Comparison of ENCODE assay signal across 19 mouse cellular contexts in the genomic region with DNA sequence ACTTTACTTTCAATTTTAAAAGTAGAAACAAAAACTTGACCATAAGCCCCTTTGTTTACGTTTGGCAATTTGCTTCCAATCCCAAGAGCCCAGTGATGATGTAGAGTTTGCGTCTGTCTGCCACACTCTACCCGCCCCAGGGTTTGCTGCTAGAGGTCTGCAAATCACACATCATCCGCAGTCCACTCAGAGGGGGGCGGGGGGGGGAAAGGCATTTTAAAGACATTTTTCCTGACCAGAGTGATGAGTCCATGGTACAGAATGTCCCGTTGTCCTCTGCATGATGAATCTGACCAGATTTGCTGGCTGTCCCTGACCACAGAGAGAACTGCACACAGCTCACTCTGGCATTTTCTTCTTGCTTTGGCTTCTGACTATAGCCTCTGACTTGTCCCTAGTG.
"Had no signal": no experiment of that assay in that cellular context is flagged by ENCODE, and none has a peak within 500 bp of the region (broad histone marks: within the 10 kb centered on the region; RNA-seq: fewer than 3 reads in every experiment).

No protein-coding gene starts in this region.

- DNase-seq: kidney, adult 18-20 months; kidney, adult 9 months; kidney, postnatal 10 days; kidney, postnatal 36 days; layer of hippocampus, postnatal 36 days; left cerebral cortex, postnatal 4 days; liver, postnatal 0 days; thymus, adult 2 months; thymus, postnatal 14 days; thymus, postnatal 4 days had no signal

- H3K4me2 ChIP-seq: limb, embryonic 12.5 days; limb, embryonic 15.5 days; liver, embryonic 11.5 days; midbrain, embryonic 12.5 days had no signal

- H3K9ac ChIP-seq: limb, embryonic 12.5 days; limb, embryonic 15.5 days; liver, embryonic 14.5 days; liver, postnatal 0 days; midbrain, embryonic 12.5 days had no signal

- H3K27ac ChIP-seq: limb, embryonic 12.5 days; limb, embryonic 15.5 days; liver, embryonic 14.5 days; midbrain, embryonic 12.5 days; stomach, postnatal 0 days had no signal

- H3K4me1 ChIP-seq: limb, embryonic 12.5 days; limb, embryonic 15.5 days; midbrain, embryonic 12.5 days had no signal

- H3K4me3 ChIP-seq: limb, embryonic 12.5 days; limb, embryonic 15.5 days; midbrain, embryonic 12.5 days had no signal

- ATAC-seq: inflammation-experienced regulatory T-cells, adult 6 months; intestine, embryonic 16.5 days; liver, postnatal 0 days; midbrain, embryonic 16.5 days had no signal

- H3K27me3 ChIP-seq: limb, embryonic 12.5 days; limb, embryonic 15.5 days; midbrain, embryonic 12.5 days had no signal

- H3K9me3 ChIP-seq: limb, embryonic 12.5 days; limb, embryonic 15.5 days; midbrain, embryonic 12.5 days had no signal

- H3K36me3 ChIP-seq: midbrain, embryonic 12.5 days had no signal
